Mouse (Mus musculus): Measurements from ENCODE around the gene Aipl1. TPM values are rescaled to one million over a fixed set of nuclear protein-coding genes. Genes with fewer than 3 reads are reported as not detected.

The Aipl1 gene
- polyA plus RNA-seq, 1 experiment = not detected

GRCm38 (mm10) chr11:72055176-72055575, 17.9 kb upstream of the Aipl1 start:
- Histone ChIP-seq H3K4me1 (ENCODE audit: control insufficient read depth, insufficient read depth, low read length) (peaks cover 43% of the 10 kb centered on the region), H3K4me3 (ENCODE audit: insufficient read depth, low read depth, low read length) (no peak overlapping the region), H3K27ac (ENCODE audit: insufficient read depth, low read depth, low read length) (no peak overlapping the region)
- 5% methylated on average over 2 of the region's 2 CpGs for WGBS
- TF ChIP-seq CTCF (IDR thresholded peaks at IDR 0.05; ENCODE audit: insufficient read depth, low read depth, low read length) (no peak), POLR2A (IDR thresholded peaks at IDR 0.05; ENCODE audit: insufficient read depth, low read depth, low read length) (no peak)

GRCm38 (mm10) chr11:72052636-72053035, 15.3 kb upstream of the Aipl1 start:
- 14% methylated on average over 5 of the region's 5 CpGs for WGBS
- Histone ChIP-seq H3K27ac (ENCODE audit: insufficient read depth, low read depth, low read length) (no peak overlapping the region), H3K4me3 (ENCODE audit: insufficient read depth, low read depth, low read length) (no peak overlapping the region), H3K4me1 (ENCODE audit: control insufficient read depth, insufficient read depth, low read length) (peaks cover 30% of the 10 kb centered on the region)
- TF ChIP-seq CTCF (IDR thresholded peaks at IDR 0.05; ENCODE audit: insufficient read depth, low read depth, low read length) = 0 out of 2 replicates have a peak, but pooled peaks have one; percentile 9
- TF ChIP-seq POLR2A (IDR thresholded peaks at IDR 0.05; ENCODE audit: insufficient read depth, low read depth, low read length) = no peak

GRCm38 (mm10) chr11:72052221-72052620, 14.9 kb upstream of the Aipl1 start:
- TF ChIP-seq CTCF (IDR thresholded peaks at IDR 0.05; ENCODE audit: insufficient read depth, low read depth, low read length) (no peak), POLR2A (IDR thresholded peaks at IDR 0.05; ENCODE audit: insufficient read depth, low read depth, low read length) (no peak)
- 73% methylated on average over 3 of the region's 3 CpGs for WGBS
- Histone ChIP-seq H3K27ac (ENCODE audit: insufficient read depth, low read depth, low read length) (no peak overlapping the region), H3K4me1 (ENCODE audit: control insufficient read depth, insufficient read depth, low read length) (peaks cover 28% of the 10 kb centered on the region), H3K4me3 (ENCODE audit: insufficient read depth, low read depth, low read length) (no peak overlapping the region)

GRCm38 (mm10) chr11:72050895-72051858, 13.9 kb upstream of the Aipl1 start:
- Histone ChIP-seq H3K4me3 (ENCODE audit: insufficient read depth, low read depth, low read length) (peak overlapping the region; percentile 25), H3K4me1 (ENCODE audit: control insufficient read depth, insufficient read depth, low read length) (peaks cover 22% of the 10 kb centered on the region), H3K27ac (ENCODE audit: insufficient read depth, low read depth, low read length) (no peak overlapping the region)
- no peak; the same call in 1 of the 2 replicates for TF ChIP-seq CTCF (IDR thresholded peaks at IDR 0.05; ENCODE audit: insufficient read depth, low read depth, low read length)
- TF ChIP-seq POLR2A (IDR thresholded peaks at IDR 0.05; ENCODE audit: insufficient read depth, low read depth, low read length) = no peak
- WGBS = 16% methylated on average over 45 of the region's 45 CpGs

GRCm38 (mm10) chr11:72050168-72050894, 13.0 kb upstream of the Aipl1 start:
- Histone ChIP-seq H3K27ac (ENCODE audit: insufficient read depth, low read depth, low read length) (no peak overlapping the region), H3K4me3 (ENCODE audit: insufficient read depth, low read depth, low read length) (peak overlapping the region; percentile 25; the same call in 1 of the 2 replicates), H3K4me1 (ENCODE audit: control insufficient read depth, insufficient read depth, low read length) (peaks cover 18% of the 10 kb centered on the region)
- 41% methylated on average over 14 of the region's 14 CpGs for WGBS
- TF ChIP-seq POLR2A (IDR thresholded peaks at IDR 0.05; ENCODE audit: insufficient read depth, low read depth, low read length) = no peak
- TF ChIP-seq CTCF (IDR thresholded peaks at IDR 0.05; ENCODE audit: insufficient read depth, low read depth, low read length) = no peak

GRCm38 (mm10) chr11:72049171-72049759, 12.0 kb upstream of the Aipl1 start:
- 70% methylated on average over 8 of the region's 8 CpGs for WGBS
- Histone ChIP-seq H3K27ac (ENCODE audit: insufficient read depth, low read depth, low read length) (no peak overlapping the region), H3K4me1 (ENCODE audit: control insufficient read depth, insufficient read depth, low read length) (peaks cover 18% of the 10 kb centered on the region), H3K4me3 (ENCODE audit: insufficient read depth, low read depth, low read length) (no peak overlapping the region)
- TF ChIP-seq POLR2A (IDR thresholded peaks at IDR 0.05; ENCODE audit: insufficient read depth, low read depth, low read length) (no peak), CTCF (IDR thresholded peaks at IDR 0.05; ENCODE audit: insufficient read depth, low read depth, low read length) (no peak)

GRCm38 (mm10) chr11:72048730-72049129, 11.4 kb upstream of the Aipl1 start:
- TF ChIP-seq CTCF (IDR thresholded peaks at IDR 0.05; ENCODE audit: insufficient read depth, low read depth, low read length) (no peak), POLR2A (IDR thresholded peaks at IDR 0.05; ENCODE audit: insufficient read depth, low read depth, low read length) (no peak)
- 73% methylated on average over 6 of the region's 6 CpGs for WGBS
- Histone ChIP-seq H3K4me1 (ENCODE audit: control insufficient read depth, insufficient read depth, low read length) (peaks cover 18% of the 10 kb centered on the region), H3K27ac (ENCODE audit: insufficient read depth, low read depth, low read length) (no peak overlapping the region), H3K4me3 (ENCODE audit: insufficient read depth, low read depth, low read length) (no peak overlapping the region)

GRCm38 (mm10) chr11:72044231-72044630, 6.9 kb upstream of the Aipl1 start:
- 65% methylated on average over 3 of the region's 3 CpGs for WGBS
- Histone ChIP-seq H3K4me1 (ENCODE audit: control insufficient read depth, insufficient read depth, low read length) (peaks cover 25% of the 10 kb centered on the region), H3K4me3 (ENCODE audit: insufficient read depth, low read depth, low read length) (no peak overlapping the region), H3K27ac (ENCODE audit: insufficient read depth, low read depth, low read length) (no peak overlapping the region)
- TF ChIP-seq CTCF (IDR thresholded peaks at IDR 0.05; ENCODE audit: insufficient read depth, low read depth, low read length) (no peak), POLR2A (IDR thresholded peaks at IDR 0.05; ENCODE audit: insufficient read depth, low read depth, low read length) (no peak)
